Mouse (Mus musculus) hematopoietic stem cell, adult 5-6 weeks (primary cell): ENCODE results near the gene Kif7. TPM values are rescaled to one million over a fixed set of nuclear protein-coding genes. Genes with fewer than 3 reads are reported as not detected.
A peak's percentile ranks its signal among the peaks of the same experiment; 100 is the strongest.

Source experiments
- ATAC-seq, 2 experiments: fragments of 125-278 bp in 1 of 2; replicated peaks in 1 of 2; 2 replicates each; pipeline ENCODE4 v1.8.0; 2016 to 2017; ENCODE audit warnings: inconsistent platforms in 2 of 2, mild to moderate bottlenecking in 2 of 2, moderate number of reproducible peaks in 2 of 2, low read depth in 1 of 2, moderate TSS enrichment in 1 of 2; ENCODE audit not compliant: low FRiP score in 2 of 2, poor library complexity in 2 of 2, severe bottlenecking in 2 of 2, insufficient read depth in 1 of 2, low TSS enrichment in 1 of 2
- total RNA-seq: library from RNA; stranded (forward); fragments of 172-1452, 232-1000 nt; gene quantifications from 2 replicates; pipeline ENCODE4 v1.2.3, GENCODE M21; 2017

The Kif7 gene
- total RNA-seq, 1 experiment from 2014 or later: 2.8 TPM

DNA sequence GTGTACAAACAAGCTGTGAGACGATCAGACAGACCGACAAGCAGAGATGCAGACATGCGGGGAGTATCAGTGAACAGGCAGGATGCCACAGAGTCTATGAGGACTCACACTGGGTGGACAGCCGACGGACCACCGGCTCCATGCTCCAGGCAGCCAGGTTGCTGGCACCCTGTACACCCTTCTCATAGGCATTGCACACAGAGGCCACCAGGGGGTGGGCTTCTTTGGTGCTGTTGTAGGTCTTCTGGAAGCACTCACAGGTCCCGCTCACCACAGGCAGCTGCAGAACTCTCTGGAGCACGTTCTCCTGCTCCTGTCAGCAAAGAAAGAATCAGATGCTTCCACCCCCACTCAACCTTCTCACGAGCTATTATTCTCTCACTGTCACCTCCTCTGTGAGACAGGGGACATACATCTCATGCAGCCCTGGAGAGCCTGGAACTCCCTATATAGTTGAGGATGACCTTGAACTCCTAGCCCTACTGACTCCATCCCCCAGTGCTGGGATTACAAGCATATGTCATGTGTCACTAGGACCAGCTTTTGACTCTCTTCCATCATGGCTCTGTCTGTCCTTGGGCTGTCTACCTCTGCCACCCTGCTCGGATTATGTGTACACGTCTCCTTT lies 14.3 kb upstream of the Kif7 start:
- ATAC-seq: no peak

DNA sequence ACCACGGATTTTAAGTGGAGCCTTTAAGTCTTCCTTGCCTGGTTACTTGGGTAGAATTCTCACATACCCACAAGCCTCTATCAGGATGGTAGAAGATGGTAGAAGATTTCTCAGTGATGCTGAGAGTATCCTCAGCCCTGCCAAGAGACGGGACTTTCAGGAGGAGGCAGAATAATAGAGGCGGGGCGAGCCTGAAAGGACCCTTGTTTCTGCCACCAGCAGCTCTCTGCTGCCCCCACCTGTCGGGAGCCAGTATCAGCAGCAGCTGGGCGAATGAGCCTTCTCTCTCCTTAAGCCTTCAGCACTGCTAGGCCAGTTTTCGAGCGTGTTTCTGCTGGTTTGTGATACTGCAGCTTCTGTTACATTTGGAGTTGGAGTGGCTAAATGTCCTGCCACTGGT lies 13.6 kb upstream of the Kif7 start:
- peak; percentile 61 to 72; a peak in 3 of 4 replicates for ATAC-seq

DNA sequence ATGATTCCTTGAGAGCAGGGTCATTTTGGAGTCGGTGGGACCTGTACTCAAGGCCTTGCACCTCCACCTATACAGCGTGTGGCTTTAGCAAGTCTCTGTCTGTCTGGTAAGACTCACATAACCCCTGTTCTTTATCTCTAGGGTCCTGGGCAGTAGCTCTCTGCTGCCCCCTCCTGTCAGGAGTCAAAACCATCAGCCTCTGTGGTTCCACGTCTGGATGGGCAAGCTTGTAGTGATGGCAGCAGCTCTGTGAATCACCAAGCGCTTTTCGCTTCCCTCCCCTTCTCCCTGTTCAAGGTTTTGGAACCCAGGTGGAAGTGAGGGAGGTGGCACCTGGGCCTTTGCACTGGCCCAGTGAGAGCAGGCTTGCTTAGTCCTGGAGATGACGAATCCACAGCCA lies 12.7 kb upstream of the Kif7 start:
- ATAC-seq: peak; percentile 71 to 73; a peak in 3 of 4 replicates

DNA sequence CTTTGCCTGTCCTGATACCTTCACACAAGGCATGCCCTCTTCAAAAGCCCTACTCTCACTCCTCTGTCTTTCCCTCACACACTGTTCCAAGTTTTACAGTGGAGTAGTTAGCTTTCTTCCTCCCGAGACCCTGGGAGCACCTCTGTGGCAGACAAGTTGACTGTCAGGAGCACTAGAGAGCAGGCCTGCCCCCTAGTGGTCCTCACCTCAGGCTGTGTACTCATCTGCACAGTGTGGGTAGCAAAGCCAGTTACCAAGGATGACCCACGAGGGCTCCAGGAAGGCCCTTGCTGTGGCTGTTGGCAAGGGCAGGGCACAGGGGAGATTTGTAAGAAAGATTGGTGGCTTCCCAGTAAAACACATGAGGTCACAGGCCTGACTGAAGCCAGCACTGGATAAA lies 11.6 kb upstream of the Kif7 start:
- peak; percentile 37 to 48; a peak in 2 of 4 replicates for ATAC-seq

DNA sequence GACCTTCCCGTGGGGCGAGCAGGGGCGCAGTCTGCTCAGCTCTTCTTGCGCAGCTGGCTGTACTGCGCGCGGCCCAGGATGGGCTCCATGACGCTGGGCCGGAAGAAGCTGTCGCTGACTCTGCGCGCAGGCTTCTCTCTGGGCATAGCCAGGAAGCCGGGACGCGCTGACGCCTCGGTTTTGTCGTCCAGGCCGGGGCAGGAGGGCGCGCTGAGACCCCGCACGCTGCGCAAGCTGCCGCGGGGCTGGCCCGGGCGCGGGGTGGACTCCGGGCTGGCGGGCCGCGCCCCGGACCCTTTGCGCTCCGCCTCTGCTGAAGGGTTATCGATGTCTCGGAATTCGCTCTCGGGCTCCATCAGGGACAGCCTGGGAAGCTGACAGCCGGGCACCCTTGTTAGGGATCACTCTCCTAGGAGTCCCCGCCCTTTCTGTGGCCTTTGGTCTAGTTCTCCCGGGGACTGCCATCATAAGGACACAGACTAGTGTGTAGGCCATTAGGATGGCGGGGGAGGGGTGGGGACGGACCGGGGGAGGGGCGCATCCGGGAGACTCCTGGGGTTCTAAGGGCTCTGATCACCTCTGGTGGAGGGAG lies 6.0 kb upstream of the Kif7 start:
- peak; percentile 77 for ATAC-seq

DNA sequence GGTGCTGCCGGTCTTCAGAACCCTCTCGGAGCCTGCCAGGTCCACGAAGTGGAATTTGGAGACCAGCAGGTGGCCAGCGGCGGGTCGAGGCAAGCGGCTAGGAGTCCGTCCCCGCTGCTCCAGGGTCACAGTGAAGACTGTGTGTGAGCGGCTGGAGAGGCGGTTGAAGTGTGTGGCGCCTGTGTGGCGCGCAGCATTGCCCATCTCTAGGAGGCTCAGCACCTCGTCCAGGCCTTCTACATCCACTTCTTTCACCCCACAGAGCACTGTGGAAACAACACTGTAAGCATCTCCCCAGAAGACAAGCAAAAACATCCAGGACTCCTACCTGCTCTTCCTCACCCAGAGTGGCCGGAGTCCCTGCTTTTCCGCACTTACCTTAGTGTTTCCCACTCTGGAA lies 4.7 kb downstream of the Kif7 start:
- no peak for ATAC-seq

DNA sequence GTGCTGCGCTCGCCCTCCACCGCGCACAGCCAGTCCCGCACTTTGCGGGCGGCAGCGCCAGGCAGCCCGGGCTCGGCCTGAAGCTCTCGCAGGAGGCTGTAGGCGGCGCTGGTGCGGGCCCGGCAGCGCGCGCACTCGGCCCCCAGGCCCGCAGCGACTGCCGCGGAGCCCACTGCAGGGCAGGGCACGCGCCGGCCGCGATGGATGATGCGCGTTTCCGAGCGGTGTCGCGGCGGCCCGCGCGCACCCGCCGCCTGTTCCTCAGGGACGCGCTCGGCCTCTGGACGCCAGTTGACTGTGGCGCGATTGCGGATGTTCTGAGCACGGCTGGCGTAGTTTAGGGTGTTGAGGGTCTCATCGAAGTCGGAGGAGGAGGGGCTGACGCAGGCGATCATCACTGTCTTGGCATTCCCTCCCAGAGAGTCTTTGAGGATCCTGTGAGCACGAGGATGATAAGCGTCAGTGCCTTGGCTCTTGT lies 5.4 kb downstream of the Kif7 start:
- peak in 1 of 2 experiments; percentile 22; a peak in 1 of 4 replicates for ATAC-seq

DNA sequence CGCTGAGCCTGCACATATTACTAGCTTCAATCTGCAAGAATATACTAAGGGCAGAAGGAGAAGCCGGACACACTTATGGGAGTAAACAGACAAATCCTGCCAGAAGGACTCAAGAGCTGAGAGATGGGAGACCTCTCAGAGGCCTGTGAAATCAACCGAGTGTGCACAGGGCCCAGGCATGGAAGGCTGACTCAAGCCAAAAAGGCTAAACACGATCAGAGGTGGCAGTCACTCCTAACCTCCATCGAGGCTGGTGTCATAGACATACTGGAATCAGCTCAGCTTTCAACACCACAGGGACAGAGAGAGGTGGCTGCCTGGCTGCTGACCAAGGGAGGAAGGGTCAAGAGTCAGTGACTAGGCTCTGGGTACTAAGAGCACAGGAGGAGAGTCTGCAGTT lies 10.3 kb downstream of the Kif7 start:
- ATAC-seq: no peak

DNA sequence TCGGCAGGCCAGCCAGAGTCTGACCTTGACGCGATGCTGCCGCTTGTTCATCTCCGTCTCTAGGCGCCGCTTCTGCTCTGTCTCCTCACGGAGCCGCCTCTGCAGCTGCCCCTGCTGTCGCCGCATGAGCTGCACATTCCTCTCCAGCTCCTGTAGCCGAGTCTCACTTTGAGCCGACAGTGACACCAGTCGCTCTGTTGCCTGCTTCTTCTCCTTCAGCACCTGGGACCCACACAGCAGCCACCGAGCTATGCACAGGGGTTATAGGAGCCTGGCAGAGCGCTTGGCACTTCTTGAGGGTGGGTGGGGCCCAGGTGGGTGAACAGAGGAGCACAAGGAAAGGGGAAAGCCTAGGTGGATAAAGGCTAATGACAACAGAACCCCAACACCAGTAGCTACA lies 12.8 kb downstream of the Kif7 start:
- ATAC-seq: no peak

DNA sequence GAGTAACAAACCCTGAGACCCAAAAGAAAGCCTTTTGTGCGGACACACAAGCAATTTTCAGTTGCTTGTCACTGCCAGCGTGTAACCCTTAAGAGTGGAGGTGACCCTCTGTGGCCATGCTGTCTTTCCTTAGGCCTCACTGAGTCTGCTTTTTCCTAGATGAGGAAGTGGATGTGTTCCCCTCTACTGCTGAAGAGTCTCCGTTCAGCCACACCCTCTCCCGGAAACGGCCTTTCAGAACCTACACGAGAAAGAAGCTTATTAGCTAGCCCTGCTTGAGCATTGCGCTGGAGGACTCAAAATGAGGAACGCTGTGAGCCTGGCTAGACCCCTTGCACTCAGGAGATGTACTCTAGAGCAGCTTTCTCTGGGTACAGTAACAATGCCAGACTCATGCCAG lies 19.0 kb downstream of the Kif7 start:
- no peak for ATAC-seq

DNA sequence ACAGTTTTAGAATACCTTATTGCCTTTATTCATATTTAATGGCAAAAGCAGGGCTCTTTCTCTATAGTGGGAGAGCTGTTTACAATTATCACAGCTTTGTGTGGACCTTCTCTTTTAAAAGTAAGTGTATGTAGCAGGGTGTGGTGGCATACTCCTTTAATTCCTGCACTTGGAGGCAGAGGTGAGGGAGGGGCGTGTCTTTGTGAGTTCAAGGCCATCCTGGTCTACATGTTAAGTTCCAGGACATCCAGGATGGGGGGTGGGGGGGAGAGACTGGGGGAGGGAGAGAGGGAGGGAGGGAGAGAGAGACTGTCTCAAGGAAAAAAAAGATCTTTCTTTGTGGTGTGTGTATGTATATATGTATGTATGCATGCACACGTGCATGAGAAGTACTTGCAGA lies 35.3 kb downstream of the Kif7 start:
- ATAC-seq: no peak

DNA sequence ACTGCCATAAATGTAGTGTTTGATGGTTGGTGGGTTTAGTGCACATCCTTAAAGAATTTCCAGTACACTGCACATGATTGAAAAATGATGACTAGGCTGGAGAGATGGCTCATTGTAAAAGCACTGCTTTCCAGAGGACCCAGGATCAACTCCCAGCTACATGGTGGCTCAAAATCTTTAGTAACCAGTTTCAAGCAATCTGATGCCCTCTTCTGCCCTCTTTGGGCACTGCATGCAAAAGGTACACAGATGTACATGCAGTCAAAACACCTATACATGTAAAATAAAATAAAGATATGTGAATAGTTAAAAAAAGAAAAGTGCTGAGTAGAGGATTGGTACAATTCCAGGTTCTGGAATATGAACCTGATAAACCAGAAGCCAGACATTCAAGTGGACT lies 36.3 kb downstream of the Kif7 start:
- no peak for ATAC-seq

DNA sequence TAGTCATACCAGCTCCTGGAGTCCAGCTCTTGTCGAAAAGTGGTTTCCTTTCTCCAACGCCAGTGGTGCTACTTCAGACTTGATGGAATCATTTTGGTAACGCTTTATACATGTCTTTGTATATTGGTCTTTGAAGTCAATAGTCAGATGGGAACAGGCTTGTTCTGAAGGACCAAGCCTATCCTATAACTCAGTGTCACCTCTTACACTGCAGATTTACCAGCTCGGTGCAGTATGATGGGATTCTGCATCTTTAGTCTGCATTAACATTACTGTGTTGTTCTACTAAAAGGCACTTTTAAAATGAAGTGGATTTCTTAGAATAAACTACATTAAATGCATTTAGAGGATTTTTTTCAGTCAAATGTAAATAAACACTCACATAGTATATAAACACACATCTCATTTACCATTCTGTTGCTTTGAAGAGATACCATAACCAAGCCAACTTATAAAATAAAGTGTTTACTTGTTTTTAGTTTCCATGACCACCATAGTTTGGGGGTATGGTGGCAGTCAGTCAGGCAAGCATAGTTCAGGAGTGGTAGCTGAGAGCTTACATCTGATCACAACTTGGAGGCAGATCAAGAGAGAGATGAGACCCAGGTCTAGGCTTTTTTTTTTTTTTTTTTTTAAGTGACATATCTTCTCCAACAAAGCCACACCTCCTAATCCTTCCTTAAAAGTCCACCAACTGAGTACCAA lies 44.5 kb downstream of the Kif7 start:
- ATAC-seq: no peak

DNA sequence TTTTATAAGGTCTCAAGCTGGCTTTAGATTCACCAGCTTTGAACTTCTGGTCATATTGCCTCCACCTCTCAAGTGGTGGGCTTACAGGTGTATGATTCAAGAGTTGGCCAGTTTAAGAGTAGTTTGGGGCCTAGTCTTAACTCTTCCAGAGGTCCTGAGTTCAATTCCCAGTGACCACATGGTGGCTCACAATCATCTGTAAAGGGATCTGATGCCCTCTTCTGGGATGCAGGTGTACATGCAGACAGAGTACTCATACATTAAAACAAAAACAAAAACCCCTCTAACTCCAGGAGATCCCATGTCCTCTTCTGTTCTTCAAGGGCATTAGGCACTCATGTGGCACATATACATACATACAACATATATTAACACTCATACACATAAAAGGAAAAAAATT lies 48.8 kb downstream of the Kif7 start:
- ATAC-seq: no peak

DNA sequence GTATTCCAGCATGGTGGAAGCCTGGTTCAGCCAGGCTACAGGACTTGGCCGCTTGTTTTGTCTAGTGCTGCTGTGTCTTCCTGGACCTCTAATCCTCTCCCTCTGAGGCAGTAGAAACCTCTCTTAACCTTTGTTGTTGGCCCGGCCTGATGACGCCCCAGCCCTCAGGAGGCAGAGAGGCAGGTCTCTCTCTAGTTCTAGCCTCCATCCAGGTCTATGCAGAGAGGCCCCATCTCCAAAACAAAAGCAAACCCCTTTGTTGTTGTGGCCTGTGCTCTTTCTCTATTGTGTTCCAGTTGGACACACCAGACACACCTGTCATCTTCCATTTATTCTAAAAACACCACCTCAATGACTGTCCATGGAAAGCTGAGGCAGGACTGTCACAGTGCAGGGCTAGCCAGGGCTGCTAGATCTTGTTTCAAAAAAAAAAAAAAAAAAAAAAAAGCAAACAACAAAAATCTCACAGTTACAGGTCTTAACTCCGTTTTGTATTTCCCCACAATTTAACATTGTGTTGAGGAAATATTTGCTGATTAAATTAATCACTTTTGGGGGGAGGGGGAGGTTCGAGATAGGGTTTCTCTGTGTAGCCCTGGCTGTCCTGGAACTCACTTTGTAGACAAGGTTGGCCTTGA lies 54.1 kb downstream of the Kif7 start:
- no peak for ATAC-seq

DNA sequence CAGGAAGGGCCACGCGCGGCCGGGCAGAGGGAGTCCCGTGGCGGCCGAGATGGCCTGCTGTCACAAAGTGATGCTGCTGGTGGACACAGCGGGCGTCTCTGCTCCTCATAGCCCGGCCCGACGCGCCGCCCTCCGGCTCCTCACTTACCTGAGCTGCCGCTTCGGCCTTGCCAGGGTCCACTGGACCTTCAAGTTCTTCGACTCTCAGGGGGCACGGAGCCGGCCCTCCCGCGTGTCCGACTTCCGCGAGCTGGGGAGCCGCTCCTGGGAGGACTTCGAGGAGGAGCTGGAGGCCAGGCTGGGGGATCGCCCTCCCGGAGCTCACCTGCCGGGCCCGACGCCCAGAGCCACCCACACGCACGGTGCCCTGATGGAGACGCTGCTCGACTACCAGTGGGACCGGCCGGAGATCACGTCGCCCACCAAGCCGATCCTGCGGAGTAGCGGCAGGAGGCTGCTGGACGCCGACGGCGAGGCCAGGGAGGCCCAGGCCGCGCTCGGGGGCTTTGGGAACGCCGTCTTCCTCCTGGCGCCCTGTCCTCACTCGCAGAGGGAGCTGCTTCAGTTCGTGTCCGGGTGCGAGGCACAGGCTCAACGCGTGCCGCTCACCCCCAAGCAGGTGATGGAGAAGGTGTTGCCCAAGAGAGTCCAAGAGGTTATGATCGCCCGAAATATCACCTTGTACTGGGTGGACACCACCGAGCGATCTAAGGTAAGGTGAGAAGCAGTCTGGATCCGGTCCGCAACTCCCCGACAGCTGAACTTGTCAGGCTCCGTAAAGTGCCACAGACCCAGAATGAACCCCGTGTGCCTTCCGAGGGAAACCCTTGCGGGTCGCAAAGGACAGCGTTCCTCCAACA lies 55.0 kb downstream of the Kif7 start:
- peak in 1 of 2 experiments; percentile 3; a peak in 1 of 4 replicates for ATAC-seq

DNA sequence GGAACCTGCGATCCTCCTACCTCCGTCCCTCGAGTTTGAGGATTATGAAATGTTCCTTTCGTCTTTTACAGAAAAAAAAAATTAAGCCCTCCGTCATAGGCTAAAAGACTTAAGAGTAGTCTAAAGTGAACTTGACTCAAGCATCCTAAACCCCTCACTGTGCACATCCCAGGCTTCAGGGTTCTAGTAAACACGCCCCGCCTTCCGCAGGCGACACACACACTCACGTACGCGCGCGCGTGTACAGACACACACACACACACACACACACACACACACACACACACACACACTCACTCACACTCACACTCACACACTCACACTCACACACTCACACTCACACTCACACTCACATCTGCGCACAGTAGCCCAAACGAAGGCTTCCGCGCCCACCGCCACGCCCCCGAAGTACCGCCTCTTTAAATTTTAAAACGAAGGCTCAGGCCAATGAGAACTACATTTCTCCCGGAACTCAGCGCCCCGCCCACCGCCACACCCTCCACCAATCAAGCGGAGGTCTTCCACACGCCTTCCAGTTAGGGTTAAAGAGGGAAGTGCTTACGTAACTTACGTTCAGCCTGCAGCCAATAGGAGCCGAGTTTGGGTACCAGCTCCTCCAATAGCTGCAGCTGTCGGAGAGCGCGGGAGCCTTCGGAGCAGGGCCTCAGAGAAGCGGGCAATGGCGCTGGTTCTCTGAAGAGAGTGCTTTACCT lies 55.8 kb downstream of the Kif7 start, which contains the start of gene Ticrr:
Gene Ticrr, plus strand, starts transcription at position 619 of the 713 bp plus-strand sequence.
- ATAC-seq: peak; percentile 98 to 100
